Mouse (Mus musculus) midbrain, embryonic 11.5 days (tissue): Measurements from ENCODE around the gene Arl15. TPM values are rescaled to one million over a fixed set of nuclear protein-coding genes. Genes with fewer than 3 reads are reported as not detected.

Experiments used
- ATAC-seq: fragments of 200-750 bp; cut with Nextera tagmentation; 2 replicates; pipeline ENCODE4 v1.8.0; 2017; ENCODE audit warnings: moderate TSS enrichment, moderate library complexity; ENCODE audit not compliant: low FRiP score
- DNase-seq: peaks from one replicate; pipeline ENCODE4 v3.0.0; 2015; ENCODE audit warnings: low spot score; ENCODE audit errors: missing footprints
- H3K27ac ChIP-seq: fragments of 300-500 bp; sonication (generic); 2 replicates; pipeline ENCODE4 v1.5.1; 2014; ENCODE audit warnings: low read depth, low read length
- H3K27me3 ChIP-seq: fragments of 300-500 bp; sonication (generic); 2 replicates; pipeline ENCODE4 v1.6.1; 2014; ENCODE audit warnings: mild to moderate bottlenecking, low read length, moderate library complexity, mixed read lengths; ENCODE audit not compliant: control insufficient read depth, insufficient read depth
- H3K36me3 ChIP-seq: fragments of 300-500 bp; sonication (generic); 2 replicates; pipeline ENCODE4 v1.6.1; 2014; ENCODE audit warnings: mild to moderate bottlenecking, low read length, moderate library complexity, mixed read lengths; ENCODE audit not compliant: control insufficient read depth, insufficient read depth
- H3K4me1 ChIP-seq: fragments of 300-500 bp; sonication (generic); 2 replicates; pipeline ENCODE4 v1.6.1; 2014; ENCODE audit warnings: low read length; ENCODE audit not compliant: control insufficient read depth, insufficient read depth
- H3K4me2 ChIP-seq: fragments of 300-500 bp; sonication (generic); 2 replicates; pipeline ENCODE4 v1.6.1; 2014; ENCODE audit warnings: mild to moderate bottlenecking, moderate library complexity
- H3K4me3 ChIP-seq: fragments of 300-500 bp; sonication (generic); 2 replicates; pipeline ENCODE4 v1.5.1; 2014; ENCODE audit warnings: low read depth, low read length
- H3K9ac ChIP-seq: fragments of 300-500 bp; sonication (generic); 2 replicates; pipeline ENCODE4 v1.6.1; 2014; ENCODE audit warnings: low read length
- H3K9me3 ChIP-seq: fragments of 300-500 bp; sonication (generic); 2 replicates; pipeline ENCODE4 v1.6.1; 2016; ENCODE audit warnings: low read length; ENCODE audit not compliant: control insufficient read depth
- WGBS: fragments of 180-500 bp; shearing (Covaris S2); extraction: QIAGEN DNeasy Blood & Tissue Kit; methylation state at CpG from one replicate; pipeline ENCODE4 v1.1.7; 2014; 5-methylcytosine and 5-hydroxymethylcytosine counted together
- polyA plus RNA-seq: library from polyadenylated mRNA; unstranded; fragments of >200 nt; fragmentation: Nextera tagmentation; extraction: Ambion mirVana; gene quantifications from 2 replicates; pipeline ENCODE4 v1.2.1, GENCODE M21; 2014

The Arl15 gene
- polyA plus RNA-seq, 1 experiment from 2014 or later, result 13.6 TPM

GRCm38 (mm10) chr13:114068421-114068820, 274.1 kb downstream of the Arl15 start:
- H3K9me3 ChIP-seq, result no peaks in the 10 kb centered on the region
- ATAC-seq, result no peak
- no peaks in the 10 kb centered on the region for H3K4me1 ChIP-seq
- no peak overlapping the region for H3K4me2 ChIP-seq
- H3K27ac ChIP-seq, result no peak overlapping the region
- no peaks in the 10 kb centered on the region for H3K36me3 ChIP-seq
- no peaks in the 10 kb centered on the region for H3K27me3 ChIP-seq
- 91% methylated on average over 5 of the region's 5 CpGs for WGBS
- DNase-seq, result peak; percentile 14
- no peak overlapping the region for H3K4me3 ChIP-seq
- no peak overlapping the region for H3K9ac ChIP-seq

GRCm38 (mm10) chr13:114071439-114071838, 277.1 kb downstream of the Arl15 start:
- H3K4me1 ChIP-seq, result peaks cover 7% of the 10 kb centered on the region
- no peak overlapping the region for H3K4me3 ChIP-seq
- no peaks in the 10 kb centered on the region for H3K27me3 ChIP-seq
- ATAC-seq (no peak), DNase-seq (no peak)
- H3K9ac ChIP-seq, result no peak overlapping the region
- 94% methylated on average over 7 of the region's 7 CpGs for WGBS
- no peak overlapping the region for H3K27ac ChIP-seq
- H3K9me3 ChIP-seq, result no peaks in the 10 kb centered on the region
- no peaks in the 10 kb centered on the region for H3K36me3 ChIP-seq
- H3K4me2 ChIP-seq, result no peak overlapping the region

GRCm38 (mm10) chr13:114074471-114074870, 280.2 kb downstream of the Arl15 start:
- 16% methylated on average over 8 of the region's 8 CpGs for WGBS
- peaks cover 10% of the 10 kb centered on the region for H3K4me1 ChIP-seq
- no peaks in the 10 kb centered on the region for H3K9me3 ChIP-seq
- no peaks in the 10 kb centered on the region for H3K36me3 ChIP-seq
- H3K4me3 ChIP-seq, result no peak overlapping the region
- ATAC-seq, result peak; percentile 61
- no peak overlapping the region for H3K4me2 ChIP-seq
- H3K27ac ChIP-seq, result no peak overlapping the region
- H3K9ac ChIP-seq, result no peak overlapping the region
- DNase-seq, result peak; percentile 82
- no peaks in the 10 kb centered on the region for H3K27me3 ChIP-seq

- no peak overlapping the region for H3K4me3 ChIP-seq
- no peaks in the 10 kb centered on the region for H3K27me3 ChIP-seq
- H3K4me2 ChIP-seq, result no peak overlapping the region
- ATAC-seq, result peak; percentile 13; the same call in 1 of the 2 replicates
- H3K27ac ChIP-seq, result no peak overlapping the region
- WGBS, result 70% methylated on average over 9 of the region's 9 CpGs
- H3K36me3 ChIP-seq, result no peaks in the 10 kb centered on the region
- DNase-seq, result peak; percentile 91
- H3K9me3 ChIP-seq, result no peaks in the 10 kb centered on the region
- H3K4me1 ChIP-seq, result peaks cover 10% of the 10 kb centered on the region
- H3K9ac ChIP-seq, result no peak overlapping the region
Observed at GRCm38 (mm10) chr13:114075724-114076384, 281.5 kb downstream of the Arl15 start.

GRCm38 (mm10) chr13:114077181-114077580, 282.9 kb downstream of the Arl15 start:
- H3K4me3 ChIP-seq, result no peak overlapping the region
- H3K9ac ChIP-seq, result no peak overlapping the region
- H3K4me2 ChIP-seq, result no peak overlapping the region
- ATAC-seq, result no peak
- peaks cover 10% of the 10 kb centered on the region for H3K4me1 ChIP-seq
- WGBS, result 90% methylated on average over 9 of the region's 9 CpGs
- no peak overlapping the region for H3K27ac ChIP-seq
- H3K27me3 ChIP-seq, result no peaks in the 10 kb centered on the region
- no peaks in the 10 kb centered on the region for H3K9me3 ChIP-seq
- no peaks in the 10 kb centered on the region for H3K36me3 ChIP-seq
- DNase-seq, result peak; percentile 81

GRCm38 (mm10) chr13:114077584-114078270, 283.4 kb downstream of the Arl15 start:
- no peak overlapping the region for H3K4me2 ChIP-seq

GRCm38 (mm10) chr13:114078851-114079250, 284.5 kb downstream of the Arl15 start:
- no peak overlapping the region for H3K9ac ChIP-seq
- no peak for ATAC-seq
- H3K27ac ChIP-seq, result no peak overlapping the region
- H3K4me1 ChIP-seq, result peaks cover 10% of the 10 kb centered on the region
- H3K4me3 ChIP-seq, result no peak overlapping the region
- H3K36me3 ChIP-seq, result no peaks in the 10 kb centered on the region
- H3K9me3 ChIP-seq, result no peaks in the 10 kb centered on the region
- 83% methylated on average over 4 of the region's 4 CpGs for WGBS
- no peak overlapping the region for H3K4me2 ChIP-seq
- no peaks in the 10 kb centered on the region for H3K27me3 ChIP-seq
- peak; percentile 84 for DNase-seq

More at GRCm38 (mm10) chr13:114077584-114078270, 283.4 kb downstream of the Arl15 start:
- peak; percentile 47 for ATAC-seq
- H3K9ac ChIP-seq, result no peak overlapping the region
- WGBS, result 60% methylated on average over 17 of the region's 17 CpGs
- peak; percentile 76 for DNase-seq
- no peak overlapping the region for H3K27ac ChIP-seq
- no peaks in the 10 kb centered on the region for H3K36me3 ChIP-seq
- no peaks in the 10 kb centered on the region for H3K27me3 ChIP-seq
- H3K4me1 ChIP-seq, result peaks cover 10% of the 10 kb centered on the region
- H3K4me3 ChIP-seq, result no peak overlapping the region
- no peaks in the 10 kb centered on the region for H3K9me3 ChIP-seq

GRCm38 (mm10) chr13:114079751-114080150, 285.4 kb downstream of the Arl15 start:
- Histone ChIP-seq H3K36me3 (no peaks in the 10 kb centered on the region), H3K4me3 (no peak overlapping the region), H3K9me3 (no peaks in the 10 kb centered on the region), H3K27ac (no peak overlapping the region), H3K4me1 (peaks cover 4% of the 10 kb centered on the region; the same call in 1 of the 2 replicates), H3K27me3 (no peaks in the 10 kb centered on the region), H3K9ac (no peak overlapping the region), H3K4me2 (no peak overlapping the region)
- ATAC-seq (no peak), DNase-seq (peak; percentile 70)
- 94% methylated on average over 6 of the region's 6 CpGs for WGBS

GRCm38 (mm10) chr13:114080491-114080890, 286.2 kb downstream of the Arl15 start:
- Histone ChIP-seq H3K9me3 (no peaks in the 10 kb centered on the region), H3K36me3 (no peaks in the 10 kb centered on the region)

More at GRCm38 (mm10) chr13:114080491-114080890, 286.2 kb downstream of the Arl15 start:
- no peak overlapping the region for H3K4me2 ChIP-seq
- H3K27ac ChIP-seq, result no peak overlapping the region
- DNase-seq, result peak; percentile 67
- peaks cover 4% of the 10 kb centered on the region; the same call in 1 of the 2 replicates for H3K4me1 ChIP-seq
- ATAC-seq, result no peak
- 91% methylated on average over 8 of the region's 8 CpGs for WGBS
- H3K27me3 ChIP-seq, result no peaks in the 10 kb centered on the region
- no peak overlapping the region for H3K9ac ChIP-seq
- H3K4me3 ChIP-seq, result no peak overlapping the region
